Mouse (Mus musculus): ENCODE data around the gene Filip1l. TPM values are rescaled to one million over a fixed set of nuclear protein-coding genes. Genes with fewer than 3 reads are reported as not detected.

The Filip1l gene
- total RNA-seq, 1 experiment, result 7.4 TPM

DNA sequence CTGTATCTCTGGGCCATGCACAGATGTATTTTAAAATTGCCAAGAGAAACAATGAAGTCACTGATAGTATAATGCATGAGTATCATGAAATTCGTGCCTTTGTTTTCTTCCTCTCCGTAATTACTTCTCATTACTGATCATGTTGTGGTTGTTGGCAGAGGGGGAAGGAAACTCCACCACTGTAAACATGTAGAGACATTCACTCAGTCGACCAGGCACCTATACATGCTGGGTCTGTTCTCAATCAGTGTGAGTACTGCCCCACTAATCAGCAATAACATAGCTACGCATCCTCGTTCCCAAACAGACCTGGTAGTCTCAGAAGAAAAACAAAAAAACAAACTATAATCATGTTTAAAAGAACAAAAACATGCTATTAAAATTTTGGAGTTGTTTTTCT is 149.9 kb downstream of the Filip1l start:
- no peaks in the 10 kb centered on the region for H3K36me3 ChIP-seq (ENCODE audit: control insufficient read depth, insufficient read depth, low read length, poor library complexity, severe bottlenecking)
- H3K9me3 ChIP-seq (ENCODE audit: control insufficient read depth, insufficient read depth, low read depth, low read length), result no peaks in the 10 kb centered on the region
- DNase-seq (ENCODE audit: low read depth, low spot score), result no peak
- no peak overlapping the region for H3K27ac ChIP-seq (ENCODE audit: insufficient read depth, low read depth, low read length, poor library complexity, severe bottlenecking)
- no peak overlapping the region for H3K4me3 ChIP-seq (ENCODE audit: insufficient read depth in 1 of 2, low read depth in 1 of 2, low read length in 2 of 2, poor library complexity in 1 of 2, severe bottlenecking in 1 of 2)
- TF ChIP-seq ZC3H11A (IDR thresholded peaks at IDR 0.05; ENCODE audit: borderline replicate concordance, low read depth, low read length) (no peak), MAFK (IDR thresholded peaks at IDR 0.05; ENCODE audit: insufficient read depth, low read depth, low read length) (no peak), HCFC1 (IDR thresholded peaks at IDR 0.05; ENCODE audit: borderline replicate concordance, insufficient read depth, low read length) (no peak), ZNF384 (IDR thresholded peaks at IDR 0.05; ENCODE audit: low read depth, low read length) (no peak), CHD2 (IDR thresholded peaks at IDR 0.05; ENCODE audit: low read depth, low read length) (no peak)
- H3K9ac ChIP-seq (ENCODE audit: insufficient read depth, low read depth, low read length, poor library complexity, severe bottlenecking), result no peak overlapping the region
- no peaks in the 10 kb centered on the region for H3K4me1 ChIP-seq (ENCODE audit: control insufficient read depth in 2 of 2, insufficient read depth in 2 of 2, low read length in 2 of 2, poor library complexity in 1 of 2)
- in situ Hi-C loops (cut with MboI; ENCODE audit: low sequenced_read_pairs in 2 of 2, unreplicated experiment in 2 of 2), result no loop called here

DNA sequence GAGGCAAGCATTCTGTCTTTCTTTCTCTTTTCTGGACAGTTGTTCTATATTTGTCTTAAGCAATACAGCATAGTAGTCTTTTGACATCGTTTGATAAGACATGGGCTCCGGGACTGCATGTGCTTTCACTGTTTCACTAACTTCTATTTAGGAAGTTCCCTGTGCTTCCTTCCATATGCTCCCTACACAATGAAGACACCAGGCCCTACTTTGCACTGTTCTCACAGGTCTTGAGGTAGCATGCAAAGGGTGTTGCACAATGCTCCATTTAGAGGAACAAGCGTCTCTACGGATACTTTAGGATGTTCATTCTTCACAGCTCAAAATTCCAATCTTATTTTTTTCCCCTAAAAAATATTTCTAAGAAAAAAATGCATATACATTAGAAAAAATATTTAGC is 151.8 kb downstream of the Filip1l start:
- Histone ChIP-seq H3K4me3 (ENCODE audit: insufficient read depth in 1 of 2, low read depth in 1 of 2, low read length in 2 of 2, poor library complexity in 1 of 2, severe bottlenecking in 1 of 2) (no peak overlapping the region), H3K9ac (ENCODE audit: insufficient read depth, low read depth, low read length, poor library complexity, severe bottlenecking) (no peak overlapping the region), H3K9me3 (ENCODE audit: control insufficient read depth, insufficient read depth, low read depth, low read length) (no peaks in the 10 kb centered on the region), H3K27ac (ENCODE audit: insufficient read depth, low read depth, low read length, poor library complexity, severe bottlenecking) (no peak overlapping the region), H3K4me1 (ENCODE audit: control insufficient read depth in 2 of 2, insufficient read depth in 2 of 2, low read length in 2 of 2, poor library complexity in 1 of 2) (no peaks in the 10 kb centered on the region), H3K36me3 (ENCODE audit: control insufficient read depth, insufficient read depth, low read length, poor library complexity, severe bottlenecking) (no peaks in the 10 kb centered on the region)
- no peak for DNase-seq (ENCODE audit: low read depth, low spot score)
- no peak for TF ChIP-seq MAFK (IDR thresholded peaks at IDR 0.05; ENCODE audit: insufficient read depth, low read depth, low read length)
- in situ Hi-C loops (cut with MboI; ENCODE audit: low sequenced_read_pairs in 2 of 2, unreplicated experiment in 2 of 2), result no loop called here

DNA sequence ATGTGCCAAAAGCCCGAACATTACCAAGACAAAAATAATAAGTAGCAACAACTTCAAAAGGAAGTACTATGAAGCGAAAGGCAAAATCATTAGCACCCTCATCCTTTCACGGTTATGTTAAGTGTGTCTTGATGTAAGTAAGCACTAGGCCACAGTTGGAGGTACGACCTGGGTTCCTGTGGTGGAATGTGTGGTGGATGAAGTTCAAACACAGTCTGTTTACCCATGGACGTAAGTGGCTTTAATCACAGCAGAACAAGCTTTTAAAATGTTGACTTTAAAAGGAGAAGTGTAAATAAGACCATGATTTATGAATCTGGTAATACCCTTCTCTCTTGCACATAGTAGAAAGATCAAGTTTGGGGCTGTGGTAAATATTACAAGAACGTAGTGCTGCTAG is 153.2 kb downstream of the Filip1l start:
- Histone ChIP-seq H3K4me3 (ENCODE audit: insufficient read depth in 1 of 2, low read depth in 1 of 2, low read length in 2 of 2, poor library complexity in 1 of 2, severe bottlenecking in 1 of 2) (no peak overlapping the region), H3K4me1 (ENCODE audit: control insufficient read depth in 2 of 2, insufficient read depth in 2 of 2, low read length in 2 of 2, poor library complexity in 1 of 2) (no peaks in the 10 kb centered on the region), H3K27ac (ENCODE audit: insufficient read depth, low read depth, low read length, poor library complexity, severe bottlenecking) (no peak overlapping the region), H3K36me3 (ENCODE audit: control insufficient read depth, insufficient read depth, low read length, poor library complexity, severe bottlenecking) (no peaks in the 10 kb centered on the region), H3K9me3 (ENCODE audit: control insufficient read depth, insufficient read depth, low read depth, low read length) (no peaks in the 10 kb centered on the region), H3K9ac (ENCODE audit: insufficient read depth, low read depth, low read length, poor library complexity, severe bottlenecking) (no peak overlapping the region)
- in situ Hi-C loops (cut with MboI; ENCODE audit: low sequenced_read_pairs in 2 of 2, unreplicated experiment in 2 of 2), result no loop called here
- no peak for DNase-seq (ENCODE audit: low read depth, low spot score)
- no peak for TF ChIP-seq HCFC1 (IDR thresholded peaks at IDR 0.05; ENCODE audit: borderline replicate concordance, insufficient read depth, low read length)
- TF ChIP-seq CHD2 (IDR thresholded peaks at IDR 0.05; ENCODE audit: low read depth, low read length), result no peak
- no peak for TF ChIP-seq ZNF384 (IDR thresholded peaks at IDR 0.05; ENCODE audit: low read depth, low read length)
- TF ChIP-seq MAFK (IDR thresholded peaks at IDR 0.05; ENCODE audit: insufficient read depth, low read depth, low read length), result no peak
- TF ChIP-seq ZC3H11A (IDR thresholded peaks at IDR 0.05; ENCODE audit: borderline replicate concordance, low read depth, low read length), result no peak

DNA sequence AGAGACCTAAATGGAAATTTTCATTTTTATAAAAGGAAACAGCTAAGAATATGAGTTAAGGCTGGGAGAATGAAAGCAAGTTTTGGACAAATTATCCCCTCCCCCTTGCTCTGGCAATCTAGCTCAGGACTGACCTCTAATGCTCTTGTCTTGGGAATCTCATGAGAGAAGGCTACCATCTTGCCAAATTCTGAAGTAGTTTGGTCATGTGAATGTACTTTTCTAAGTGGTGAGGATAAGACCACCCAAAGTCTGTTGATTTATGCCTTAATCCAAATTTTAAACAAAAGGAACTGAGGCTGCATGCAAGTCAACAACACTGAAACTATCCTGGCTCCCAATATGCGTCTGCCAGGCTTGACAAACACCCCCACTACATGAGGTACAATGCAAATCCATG is 155.5 kb downstream of the Filip1l start:
- Histone ChIP-seq H3K4me1 (ENCODE audit: control insufficient read depth in 2 of 2, insufficient read depth in 2 of 2, low read length in 2 of 2, poor library complexity in 1 of 2) (no peaks in the 10 kb centered on the region), H3K9ac (ENCODE audit: insufficient read depth, low read depth, low read length, poor library complexity, severe bottlenecking) (no peak overlapping the region), H3K9me3 (ENCODE audit: control insufficient read depth, insufficient read depth, low read depth, low read length) (no peaks in the 10 kb centered on the region), H3K4me3 (ENCODE audit: insufficient read depth in 1 of 2, low read depth in 1 of 2, low read length in 2 of 2, poor library complexity in 1 of 2, severe bottlenecking in 1 of 2) (no peak overlapping the region), H3K27ac (ENCODE audit: insufficient read depth, low read depth, low read length, poor library complexity, severe bottlenecking) (no peak overlapping the region), H3K36me3 (ENCODE audit: control insufficient read depth, insufficient read depth, low read length, poor library complexity, severe bottlenecking) (no peaks in the 10 kb centered on the region)
- in situ Hi-C loops (cut with MboI; ENCODE audit: low sequenced_read_pairs in 2 of 2, unreplicated experiment in 2 of 2), result no loop called here
- TF ChIP-seq ZC3H11A (IDR thresholded peaks at IDR 0.05; ENCODE audit: borderline replicate concordance, low read depth, low read length) (no peak), ZNF384 (IDR thresholded peaks at IDR 0.05; ENCODE audit: low read depth, low read length) (no peak), MAFK (IDR thresholded peaks at IDR 0.05; ENCODE audit: insufficient read depth, low read depth, low read length) (no peak), HCFC1 (IDR thresholded peaks at IDR 0.05; ENCODE audit: borderline replicate concordance, insufficient read depth, low read length) (no peak), CHD2 (IDR thresholded peaks at IDR 0.05; ENCODE audit: low read depth, low read length) (no peak)
- no peak for DNase-seq (ENCODE audit: low read depth, low spot score)

DNA sequence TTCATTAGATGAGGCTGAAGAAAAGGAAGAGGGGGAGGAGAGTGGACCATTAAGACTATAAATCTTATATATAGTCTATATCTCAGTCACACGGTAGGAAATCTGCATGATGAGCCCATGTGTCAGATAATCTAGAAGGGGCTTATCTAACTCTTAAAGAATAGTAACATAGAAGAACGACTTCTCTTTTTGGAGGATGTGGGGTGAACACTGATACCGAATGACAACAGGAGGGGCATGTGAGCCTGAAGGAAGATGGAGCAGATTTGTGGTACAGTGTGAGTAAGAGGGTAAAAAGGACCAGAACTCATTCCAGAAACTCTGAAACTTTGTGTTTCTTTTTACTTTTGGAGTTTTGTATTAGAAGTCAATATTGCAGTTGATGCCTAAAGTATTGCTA is 156.2 kb downstream of the Filip1l start:
- no peaks in the 10 kb centered on the region for H3K9me3 ChIP-seq (ENCODE audit: control insufficient read depth, insufficient read depth, low read depth, low read length)
- no peak for DNase-seq (ENCODE audit: low read depth, low spot score)
- H3K36me3 ChIP-seq (ENCODE audit: control insufficient read depth, insufficient read depth, low read length, poor library complexity, severe bottlenecking), result no peaks in the 10 kb centered on the region
- no peak overlapping the region for H3K4me3 ChIP-seq (ENCODE audit: insufficient read depth in 1 of 2, low read depth in 1 of 2, low read length in 2 of 2, poor library complexity in 1 of 2, severe bottlenecking in 1 of 2)
- H3K9ac ChIP-seq (ENCODE audit: insufficient read depth, low read depth, low read length, poor library complexity, severe bottlenecking), result no peak overlapping the region
- in situ Hi-C loops (cut with MboI; ENCODE audit: low sequenced_read_pairs in 2 of 2, unreplicated experiment in 2 of 2), result no loop called here
- TF ChIP-seq ZC3H11A (IDR thresholded peaks at IDR 0.05; ENCODE audit: borderline replicate concordance, low read depth, low read length), result no peak
- TF ChIP-seq CHD2 (IDR thresholded peaks at IDR 0.05; ENCODE audit: low read depth, low read length), result no peak
- no peak for TF ChIP-seq HCFC1 (IDR thresholded peaks at IDR 0.05; ENCODE audit: borderline replicate concordance, insufficient read depth, low read length)
- TF ChIP-seq ZNF384 (IDR thresholded peaks at IDR 0.05; ENCODE audit: low read depth, low read length), result no peak
- TF ChIP-seq MAFK (IDR thresholded peaks at IDR 0.05; ENCODE audit: insufficient read depth, low read depth, low read length), result no peak
- H3K27ac ChIP-seq (ENCODE audit: insufficient read depth, low read depth, low read length, poor library complexity, severe bottlenecking), result no peak overlapping the region
- H3K4me1 ChIP-seq (ENCODE audit: control insufficient read depth in 2 of 2, insufficient read depth in 2 of 2, low read length in 2 of 2, poor library complexity in 1 of 2), result no peaks in the 10 kb centered on the region
